35 mouse cellular contexts compared by ENCODE assay signal in the genomic region with DNA sequence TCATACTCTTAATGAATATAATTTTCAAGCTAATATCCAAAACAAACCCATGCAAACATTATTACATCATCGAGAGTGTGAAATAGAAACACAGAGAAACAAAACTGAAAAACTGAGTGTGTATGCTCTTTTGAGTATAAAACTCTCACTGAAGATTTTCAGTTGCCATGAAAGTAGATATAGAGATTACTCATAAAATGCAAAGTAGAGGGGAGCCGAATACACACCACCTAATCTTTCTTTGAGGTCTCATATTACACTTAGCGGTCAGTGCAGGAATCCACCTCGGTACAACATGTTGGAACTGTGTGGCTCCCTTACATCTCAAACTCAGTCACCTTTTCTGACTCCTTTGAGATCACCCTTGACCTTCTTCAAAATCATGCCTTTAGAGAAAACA. TPM values are rescaled to one million over a fixed set of nuclear protein-coding genes. Genes with fewer than 3 reads are reported as not detected.
DNase-seq lines count a peak whose midpoint lies in the region; ATAC-seq and TF ChIP-seq lines count a peak whose summit lies in the region.
"Had no signal": no experiment of that assay in that cellular context is flagged by ENCODE, and none has a peak within 500 bp of the region (broad histone marks: within the 10 kb centered on the region; RNA-seq: fewer than 3 reads in every experiment).

No protein-coding gene starts in this region.

- 0 out of 2 replicates have a peak overlapping the region, but pooled peaks have one; percentile 3 for H3K27ac ChIP-seq in embryonic facial prominence, embryonic 15.5 days (replicated peaks)
- H3K27ac ChIP-seq in embryonic facial prominence, embryonic 10.5 days (replicated peaks), result no peak overlapping the region
- H3K27ac ChIP-seq: forebrain, embryonic 12.5 days; forebrain, embryonic 15.5 days; heart, embryonic 15.5 days; hindbrain, embryonic 14.5 days; hindbrain, postnatal 0 days; intestine, embryonic 15.5 days had no signal

- no peaks in the 10 kb centered on the region for H3K9me3 ChIP-seq in embryonic facial prominence, embryonic 15.5 days (replicated peaks)
- no peaks in the 10 kb centered on the region for H3K9me3 ChIP-seq in embryonic facial prominence, embryonic 10.5 days
- H3K9me3 ChIP-seq: forebrain, embryonic 12.5 days; forebrain, embryonic 15.5 days; heart, embryonic 12.5 days; heart, embryonic 15.5 days; intestine, embryonic 15.5 days had no signal

- no peaks in the 10 kb centered on the region for H3K27me3 ChIP-seq in embryonic facial prominence, embryonic 15.5 days
- no peaks in the 10 kb centered on the region for H3K27me3 ChIP-seq in embryonic facial prominence, embryonic 10.5 days (replicated peaks; ENCODE audit: low read depth, poor library complexity, severe bottlenecking)
- no peaks in the 10 kb centered on the region for H3K27me3 ChIP-seq in Patski
- H3K27me3 ChIP-seq: forebrain, embryonic 12.5 days; forebrain, embryonic 15.5 days; heart, embryonic 12.5 days; heart, embryonic 15.5 days; intestine, embryonic 15.5 days had no signal

- no peaks in the 10 kb centered on the region for H3K36me3 ChIP-seq in embryonic facial prominence, embryonic 15.5 days
- no peaks in the 10 kb centered on the region for H3K36me3 ChIP-seq in embryonic facial prominence, embryonic 10.5 days (replicated peaks)
- H3K36me3 ChIP-seq: forebrain, embryonic 12.5 days; forebrain, embryonic 15.5 days; heart, embryonic 12.5 days; heart, embryonic 15.5 days; intestine, embryonic 15.5 days had no signal

- CTCF ChIA-PET in Patski (lab: Charles Lee), result no interaction called here

- ATAC-seq in embryonic facial prominence, embryonic 15.5 days (ENCODE audit: insufficient number of reproducible peaks, low FRiP score, low TSS enrichment, low read depth), result no peak
- ATAC-seq in Patski, result peak; percentile 37
- peak; percentile 21 for ATAC-seq in inflammation-experienced regulatory T-cells, adult 6 months
- ATAC-seq: forebrain, embryonic 15.5 days; hindbrain, postnatal 0 days; intestine, embryonic 15.5 days had no signal

- 64% methylated on average over 4 of the region's 4 CpGs for WGBS in embryonic facial prominence, embryonic 15.5 days
- WGBS in embryonic facial prominence, embryonic 10.5 days, result 72% methylated on average over 4 of the region's 4 CpGs

- no peak for DNase-seq in embryonic facial prominence, embryonic 10.5 days (ENCODE audit: low spot score)
- DNase-seq in Patski (ENCODE audit: low read depth, low spot score), result no peak
- no peak for DNase-seq in ovary, adult 18-20 months (ENCODE audit: low spot score)
- DNase-seq in thymus, postnatal 14 days, result no peak
- no peak for DNase-seq in retina, postnatal 1 day
- DNase-seq in lung, postnatal 10 days, result no peak
- DNase-seq: adrenal gland, adult 8-10 months; adrenal gland, postnatal 25 days; B cell, adult 2 months; cerebellum, adult 11-12 months; cerebellum, adult 8-10 months; cerebellum, postnatal 10 days; cerebellum, postnatal 36 days; embryo, embryonic 11 days; gastrocnemius, postnatal 25 days; heart, adult 18-20 months; heart, postnatal 14 days; heart, postnatal 4 days had no signal

- no peak overlapping the region for H3K4me2 ChIP-seq in embryonic facial prominence, embryonic 15.5 days (replicated peaks)
- H3K4me2 ChIP-seq: forebrain, embryonic 12.5 days; forebrain, embryonic 15.5 days; heart, embryonic 12.5 days; heart, embryonic 15.5 days; hindbrain, embryonic 14.5 days; intestine, embryonic 15.5 days had no signal

- no peak overlapping the region for H3K4me3 ChIP-seq in embryonic facial prominence, embryonic 15.5 days (replicated peaks)
- H3K4me3 ChIP-seq in embryonic facial prominence, embryonic 10.5 days, result no peak overlapping the region
- H3K4me3 ChIP-seq: erythroblast, embryonic 14.5 days; forebrain, embryonic 12.5 days; forebrain, embryonic 15.5 days; heart, embryonic 12.5 days; heart, embryonic 15.5 days; intestine, embryonic 15.5 days had no signal

- POLR2A ChIA-PET in Patski (lab: Charles Lee), result no interaction called here

- H3K9ac ChIP-seq in embryonic facial prominence, embryonic 15.5 days, result no peak overlapping the region
- H3K9ac ChIP-seq: forebrain, embryonic 12.5 days; forebrain, embryonic 15.5 days; heart, embryonic 12.5 days; heart, embryonic 15.5 days; hindbrain, embryonic 14.5 days; intestine, embryonic 15.5 days had no signal

- H3K4me1 ChIP-seq in embryonic facial prominence, embryonic 15.5 days, result no peaks in the 10 kb centered on the region
- H3K4me1 ChIP-seq in embryonic facial prominence, embryonic 10.5 days, result peaks cover 3% of the 10 kb centered on the region; the same call in 1 of the 2 replicates
- H3K4me1 ChIP-seq: forebrain, embryonic 12.5 days; forebrain, embryonic 15.5 days; heart, embryonic 12.5 days; intestine, embryonic 15.5 days had no signal

- TF ChIP-seq CTCF in Patski (IDR thresholded peaks at IDR 0.05), result no peak

- in situ Hi-C loops in Patski (cut with MboI; ENCODE audit: low pct_unique_long_range_greater_than_20kb), result no loop called here

RNA-seq across cellular contexts. Expression of gene Lipm, which starts 18.9 kb away (rescaled TPM):
- 16.8 and 19.1 TPM in 2 replicates for polyA plus RNA-seq in embryonic facial prominence, embryonic 15.5 days (2015; fragmentation: Nextera tagmentation; extraction: Ambion mirVana)
- polyA plus RNA-seq in embryonic facial prominence, embryonic 10.5 days (2016; fragmentation: Nextera tagmentation; extraction: Ambion mirVana), result not detected in 2 replicates
- not detected for polyA plus RNA-seq in Patski (2021)
- not detected for polyA plus RNA-seq in inflammation-experienced regulatory T-cells, adult 6 months (2017; shearing (Covaris generic))
- polyA plus RNA-seq: activated CD4-positive, CD25-positive, alpha-beta regulatory T cell, adult 4 months; erythroblast, embryonic 14.5 days; forebrain, embryonic 12.5 days; forebrain, embryonic 15.5 days; gonadal fat pad, adult 2 months; heart, embryonic 12.5 days; hindbrain, embryonic 11.5 days; hindbrain, embryonic 14.5 days; hindbrain, postnatal 0 days; intestine, embryonic 15.5 days had no signal

RNA-seq across cellular contexts. Expression of gene Ankrd22, which starts 46.2 kb away (rescaled TPM):
- 7.3 and 8.2 TPM in 2 replicates for polyA plus RNA-seq in embryonic facial prominence, embryonic 15.5 days (2015; fragmentation: Nextera tagmentation; extraction: Ambion mirVana)
- 0.34 TPM in 1 of 2 replicates, not detected in the other for polyA plus RNA-seq in embryonic facial prominence, embryonic 10.5 days (2016; fragmentation: Nextera tagmentation; extraction: Ambion mirVana)
- 0.05 TPM for polyA plus RNA-seq in Patski (2021)
- polyA plus RNA-seq in inflammation-experienced regulatory T-cells, adult 6 months (2017; shearing (Covaris generic)), result not detected
- polyA plus RNA-seq: activated CD4-positive, CD25-positive, alpha-beta regulatory T cell, adult 4 months; erythroblast, embryonic 14.5 days; forebrain, embryonic 12.5 days; forebrain, embryonic 15.5 days; heart, embryonic 12.5 days; hindbrain, embryonic 11.5 days; hindbrain, embryonic 14.5 days; hindbrain, postnatal 0 days had no signal

RNA-seq across cellular contexts. Expression of gene Lipn, which starts 52.5 kb away (rescaled TPM):
- 0.15 TPM in 1 of 2 replicates, not detected in the other for polyA plus RNA-seq in embryonic facial prominence, embryonic 15.5 days (2015; fragmentation: Nextera tagmentation; extraction: Ambion mirVana)
- polyA plus RNA-seq in embryonic facial prominence, embryonic 10.5 days (2016; fragmentation: Nextera tagmentation; extraction: Ambion mirVana), result not detected in 2 replicates
- polyA plus RNA-seq in Patski (2021), result not detected
- polyA plus RNA-seq in inflammation-experienced regulatory T-cells, adult 6 months (2017; shearing (Covaris generic)), result not detected
- polyA plus RNA-seq: activated CD4-positive, CD25-positive, alpha-beta regulatory T cell, adult 4 months; brain, embryonic 14.5 days; cortical plate, adult 2 months; embryonic facial prominence, embryonic 11.5 days; embryonic facial prominence, embryonic 14.5 days; erythroblast, embryonic 14.5 days; forebrain, embryonic 12.5 days; forebrain, embryonic 15.5 days; gonadal fat pad, adult 2 months; heart, embryonic 12.5 days; heart, embryonic 15.5 days; hindbrain, embryonic 11.5 days; hindbrain, embryonic 14.5 days; hindbrain, postnatal 0 days; intestine, embryonic 15.5 days had no signal

Comparison
In these comparisons a context has a peak if more than half of its experiments do, and no peak if none do; other contexts are left out.
1. RNA of gene Lipm, which starts 18.9 kb away (polyA plus RNA-seq): 16.8 to 19.1 TPM in embryonic facial prominence, embryonic 15.5 days; not detected in embryonic facial prominence, embryonic 10.5 days, not detected in Patski (single experiment) and not detected in inflammation-experienced regulatory T-cells, adult 6 months; every median in the first group is over 10 times any median in the second.